8 mouse cellular contexts compared by ENCODE assay signal in genomic region chr11:78952467-78952866, GRCm38 (mm10). TPM values are rescaled to one million over a fixed set of nuclear protein-coding genes. Genes with fewer than 3 reads are reported as not detected.
A peak's percentile ranks its signal among the peaks of the same experiment; 100 is the strongest.
DNase-seq lines count a peak whose midpoint lies in the region; ATAC-seq and TF ChIP-seq lines count a peak whose summit lies in the region.

No protein-coding gene starts in this region.

- H3K4me1 ChIP-seq in lung, adult 2 months (ENCODE audit: control insufficient read depth, insufficient read depth, low read length): no peaks in the 10 kb centered on the region
- peaks cover 3% of the 10 kb centered on the region; the same call in 1 of the 2 replicates for H3K4me1 ChIP-seq in forebrain, embryonic 16.5 days (replicated peaks; ENCODE audit: control insufficient read depth, insufficient read depth, low read length)
- H3K4me1 ChIP-seq in liver, embryonic 11.5 days (replicated peaks; ENCODE audit: control insufficient read depth, insufficient read depth, low read length): no peaks in the 10 kb centered on the region
- H3K4me1 ChIP-seq in stomach, embryonic 15.5 days: no peaks in the 10 kb centered on the region

- no peak for ATAC-seq in forebrain, embryonic 16.5 days
- no peak for ATAC-seq in liver, embryonic 11.5 days (replicated peaks; ENCODE audit: low FRiP score)
- no peak for ATAC-seq in stomach, embryonic 15.5 days (ENCODE audit: insufficient read depth, low FRiP score, low read depth)

- TF ChIP-seq POLR2A in lung, adult 2 months (IDR thresholded peaks at IDR 0.05; ENCODE audit: borderline replicate concordance, extremely low read depth, low read depth, low read length): no peak

- peak overlapping the region; percentile 41 for H3K4me2 ChIP-seq in forebrain, embryonic 16.5 days (ENCODE audit: low read length)
- no peak overlapping the region for H3K4me2 ChIP-seq in liver, embryonic 11.5 days
- 0 out of 2 replicates have a peak overlapping the region, but pooled peaks have one; percentile 33 for H3K4me2 ChIP-seq in stomach, embryonic 15.5 days

- peak overlapping the region; percentile 43; the same call in 1 of the 2 replicates for H3K9ac ChIP-seq in forebrain, embryonic 16.5 days (replicated peaks; ENCODE audit: low read depth, low read length)
- no peak overlapping the region for H3K9ac ChIP-seq in liver, embryonic 11.5 days (ENCODE audit: low read depth, low read length)
- no peak overlapping the region for H3K9ac ChIP-seq in stomach, embryonic 15.5 days

- peaks cover 6% of the 10 kb centered on the region; the same call in 1 of the 2 replicates for H3K27me3 ChIP-seq in forebrain, embryonic 16.5 days (replicated peaks; ENCODE audit: control insufficient read depth, insufficient read depth, low read length)
- H3K27me3 ChIP-seq in liver, embryonic 11.5 days (replicated peaks; ENCODE audit: control insufficient read depth, insufficient read depth, low read length): peaks cover 18% of the 10 kb centered on the region
- H3K27me3 ChIP-seq in stomach, embryonic 15.5 days (replicated peaks): no peaks in the 10 kb centered on the region; the same call in 1 of the 2 replicates

- no peaks in the 10 kb centered on the region for H3K9me3 ChIP-seq in forebrain, embryonic 16.5 days (ENCODE audit: control insufficient read depth, low read length)
- H3K9me3 ChIP-seq in liver, embryonic 11.5 days (ENCODE audit: control insufficient read depth, low read length): no peaks in the 10 kb centered on the region
- H3K9me3 ChIP-seq in stomach, embryonic 15.5 days: no peaks in the 10 kb centered on the region

- H3K36me3 ChIP-seq in forebrain, embryonic 16.5 days (ENCODE audit: control insufficient read depth, insufficient read depth): no peaks in the 10 kb centered on the region
- H3K36me3 ChIP-seq in liver, embryonic 11.5 days (ENCODE audit: control insufficient read depth, insufficient read depth, low read length): no peaks in the 10 kb centered on the region
- H3K36me3 ChIP-seq in stomach, embryonic 15.5 days: no peaks in the 10 kb centered on the region

- no peak overlapping the region for H3K4me3 ChIP-seq in lung, adult 2 months (replicated peaks; ENCODE audit: extremely low read depth, low read depth, low read length)
- H3K4me3 ChIP-seq in forebrain, embryonic 16.5 days (replicated peaks; ENCODE audit: low read length): peak overlapping the region; percentile 27
- no peak overlapping the region for H3K4me3 ChIP-seq in liver, embryonic 11.5 days (ENCODE audit: low read depth, low read length)
- H3K4me3 ChIP-seq in stomach, embryonic 15.5 days (replicated peaks): no peak overlapping the region

- no peak overlapping the region for H3K27ac ChIP-seq in forebrain, embryonic 16.5 days (ENCODE audit: low read length)
- H3K27ac ChIP-seq in liver, embryonic 11.5 days (ENCODE audit: low read depth, low read length): no peak overlapping the region
- no peak overlapping the region for H3K27ac ChIP-seq in stomach, embryonic 15.5 days

- TF ChIP-seq CTCF in lung, adult 2 months (IDR thresholded peaks at IDR 0.05; ENCODE audit: insufficient read depth, low read length): no peak

- WGBS in lung, adult 2 months: 15% methylated on average over 17 of the region's 17 CpGs
- WGBS in forebrain, embryonic 16.5 days: 8% methylated on average over 17 of the region's 17 CpGs
- 9% methylated on average over 17 of the region's 17 CpGs for WGBS in liver, embryonic 11.5 days
- 8% methylated on average over 17 of the region's 17 CpGs for WGBS in stomach, embryonic 15.5 days

- peak; percentile 72 for DNase-seq in lung, postnatal 10 days
- no peak for DNase-seq in lung, adult 2 months
- DNase-seq in adrenal gland, postnatal 10 days: peak; percentile 83
- DNase-seq in liver, embryonic 11.5 days (ENCODE audit: low spot score): peak; percentile 52
- no peak for DNase-seq in cerebellum, adult 18-20 months
- no peak for DNase-seq in T-cell, adult 2 months (ENCODE audit: low spot score)

RNA-seq across cellular contexts. Expression of gene Nos2, which starts 31.9 kb away (rescaled TPM):
- 3.8 and 4.0 TPM in 2 replicates for polyA plus RNA-seq in lung, adult 2 months (2012; rRNA removed)
- 1 to 10 TPM; 3.8 to 5.2 TPM for total RNA-seq in adrenal gland, postnatal 10 days (2021)
- 1.2 and 1.4 TPM in 2 replicates for polyA plus RNA-seq in forebrain, embryonic 16.5 days (2015; fragmentation: Nextera tagmentation; extraction: Ambion mirVana)
- polyA plus RNA-seq in liver, embryonic 11.5 days (2014; fragmentation: Nextera tagmentation; extraction: Ambion mirVana): 0.21 and 0.38 TPM in 2 replicates
- 1.3 and 1.4 TPM in 2 replicates for polyA plus RNA-seq in stomach, embryonic 15.5 days (2015; fragmentation: Nextera tagmentation; extraction: Ambion mirVana)

RNA-seq across cellular contexts. Expression of gene Lgals9, which starts 32.3 kb away (rescaled TPM):
- polyA plus RNA-seq in lung, adult 2 months (2012; rRNA removed): 137 and 204 TPM in 2 replicates
- 100 to 1,000 TPM in 1 of 2 experiments, 10 to 100 TPM in 1; 67.1 to 118 TPM for total RNA-seq in adrenal gland, postnatal 10 days (2021)
- 6.8 and 8.3 TPM in 2 replicates for polyA plus RNA-seq in forebrain, embryonic 16.5 days (2015; fragmentation: Nextera tagmentation; extraction: Ambion mirVana)
- 44.1 and 47.1 TPM in 2 replicates for polyA plus RNA-seq in liver, embryonic 11.5 days (2014; fragmentation: Nextera tagmentation; extraction: Ambion mirVana)
- 64.1 and 65.1 TPM in 2 replicates for polyA plus RNA-seq in stomach, embryonic 15.5 days (2015; fragmentation: Nextera tagmentation; extraction: Ambion mirVana)

Comparison
In these comparisons a context has a peak if more than half of its experiments do, and no peak if none do; other contexts are left out.
1. DNase-seq: peak in lung, postnatal 10 days (single experiment), adrenal gland, postnatal 10 days (single experiment) and liver, embryonic 11.5 days (single experiment); none in lung, adult 2 months (single experiment), cerebellum, adult 18-20 months (0 of 2) and T-cell, adult 2 months (single experiment).